Mouse (Mus musculus) lung, postnatal 36 days (tissue): ENCODE data around the gene Sugp2.

Experiments
- DNase-seq: peaks from one replicate; pipeline ENCODE4 v3.0.0; 2022; ENCODE audit warnings: mixed read lengths

The Sugp2 gene

DNA sequence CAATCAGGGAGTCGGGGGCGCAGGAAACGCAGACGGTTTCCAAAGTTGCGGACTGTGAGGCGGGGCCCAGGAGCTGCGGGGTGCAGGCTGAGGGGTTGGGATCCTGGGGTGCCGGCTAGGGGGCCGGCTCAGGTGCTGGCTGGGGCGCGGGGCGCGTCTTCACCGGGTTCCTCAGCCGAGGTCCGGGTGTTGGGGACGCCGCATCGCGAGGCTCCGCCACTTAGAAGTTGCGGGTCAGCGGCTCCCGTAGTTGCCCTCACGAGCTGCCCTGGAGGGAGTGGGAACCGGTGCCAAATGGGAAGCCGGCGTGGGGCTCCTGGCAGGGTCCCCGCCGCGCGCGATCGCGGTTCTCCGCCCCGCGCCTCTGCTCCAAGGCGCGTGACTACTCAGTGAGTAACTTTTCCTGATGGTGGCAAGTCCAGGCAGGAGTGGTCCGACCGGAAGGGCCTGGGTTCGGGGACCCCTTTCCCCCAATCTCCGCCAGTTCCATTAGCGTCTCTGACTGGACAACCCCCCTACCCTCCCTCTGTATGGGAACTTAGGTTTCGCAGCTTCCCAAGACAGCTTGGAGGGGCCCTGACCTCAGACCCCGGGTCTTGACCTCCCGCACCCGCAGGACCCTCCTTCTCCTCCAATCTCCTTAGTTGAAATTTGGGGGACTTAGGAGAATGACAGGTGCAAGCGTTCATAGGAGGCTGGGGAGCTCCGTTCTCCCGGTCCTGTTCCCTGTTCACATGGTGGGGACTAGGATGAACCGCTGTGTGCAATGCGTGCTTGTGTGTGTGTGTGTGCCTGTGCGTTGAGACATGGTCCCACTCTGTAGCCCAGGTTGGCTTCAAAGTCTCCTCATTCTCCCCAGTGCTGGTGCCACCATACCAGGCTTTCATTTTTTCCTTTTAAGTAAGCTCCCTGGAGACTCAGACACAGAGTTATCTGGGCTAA, 49.4 kb downstream of the Sugp2 start:
- DNase-seq: no peak

DNA sequence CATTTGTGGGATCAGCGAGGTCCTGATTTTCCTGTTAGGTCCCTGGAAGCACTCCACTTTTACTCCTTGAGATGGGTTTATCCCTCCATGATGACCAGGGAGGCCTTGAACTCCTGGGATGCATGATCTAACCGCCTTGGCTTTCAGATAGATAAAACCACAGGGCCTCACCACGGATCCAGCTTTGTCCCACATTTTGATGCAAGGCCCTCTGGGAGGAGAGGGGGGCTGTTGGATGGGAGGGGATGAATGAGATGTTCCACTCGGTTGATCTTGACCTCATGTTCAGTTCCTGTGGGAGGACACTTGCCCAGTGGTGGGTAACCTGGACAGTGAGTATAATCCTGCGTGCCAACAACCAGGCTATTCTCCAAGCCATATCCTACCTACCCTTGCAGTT, 50.4 kb downstream of the Sugp2 start:
- DNase-seq: no peak

DNA sequence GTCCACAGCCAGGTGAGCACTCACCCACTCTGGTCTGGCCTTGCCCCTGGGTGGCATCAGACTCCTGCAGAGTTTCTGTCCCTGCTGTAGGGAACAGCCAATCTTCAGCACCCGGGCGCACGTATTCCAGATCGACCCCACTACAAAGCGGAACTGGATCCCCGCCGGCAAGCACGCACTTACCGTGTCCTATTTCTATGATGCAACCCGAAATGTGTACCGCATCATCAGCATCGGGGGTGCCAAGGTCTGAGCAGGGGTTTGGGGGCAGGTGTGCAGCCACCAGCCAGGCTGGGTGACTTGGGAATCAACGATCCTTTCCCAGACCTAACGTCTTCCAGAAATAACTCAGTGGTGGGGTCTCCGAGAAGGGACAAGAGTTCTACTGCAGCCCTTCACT, 51.3 kb downstream of the Sugp2 start:
- no peak for DNase-seq

DNA sequence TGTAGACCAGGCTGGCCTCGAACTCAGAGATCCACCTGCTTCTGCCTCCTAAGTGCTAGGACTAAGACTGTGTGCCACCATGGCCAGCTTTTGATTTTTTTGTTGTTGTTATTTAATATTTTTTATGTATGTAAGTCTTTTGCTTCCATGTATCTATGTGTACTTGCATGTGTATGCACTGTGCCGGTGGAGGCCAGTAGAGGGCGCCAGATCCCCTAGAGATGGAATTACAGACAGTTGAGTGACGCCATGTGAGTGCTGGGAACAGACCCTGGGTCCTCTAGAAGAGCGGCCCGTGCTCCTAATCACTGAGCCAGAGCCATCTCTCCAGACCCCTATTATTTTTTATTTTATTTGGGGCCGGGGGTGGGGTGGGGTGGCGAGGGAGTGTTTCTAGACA, 52.7 kb downstream of the Sugp2 start:
- DNase-seq: no peak

DNA sequence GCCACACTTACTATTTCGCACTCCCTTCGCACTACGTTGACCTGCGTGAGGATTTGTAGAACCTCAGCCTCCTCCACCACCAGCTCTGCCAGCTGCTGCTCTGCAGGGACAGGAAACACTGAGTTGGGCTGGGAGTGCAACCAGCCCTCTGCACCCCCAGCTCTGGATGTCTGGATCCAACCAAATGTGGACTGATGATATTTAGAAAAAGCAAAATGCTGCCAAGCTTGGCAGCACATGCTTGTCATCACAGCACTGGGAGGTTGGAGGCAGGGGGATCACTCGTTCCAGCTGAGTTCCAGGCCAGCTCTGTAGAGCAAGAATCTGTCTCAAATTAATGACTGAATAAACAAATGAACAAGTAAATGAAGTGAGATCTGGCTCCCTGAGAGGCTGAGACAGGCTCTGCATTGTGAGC, 60.0 kb downstream of the Sugp2 start:
- DNase-seq: peak; percentile 70

DNA sequence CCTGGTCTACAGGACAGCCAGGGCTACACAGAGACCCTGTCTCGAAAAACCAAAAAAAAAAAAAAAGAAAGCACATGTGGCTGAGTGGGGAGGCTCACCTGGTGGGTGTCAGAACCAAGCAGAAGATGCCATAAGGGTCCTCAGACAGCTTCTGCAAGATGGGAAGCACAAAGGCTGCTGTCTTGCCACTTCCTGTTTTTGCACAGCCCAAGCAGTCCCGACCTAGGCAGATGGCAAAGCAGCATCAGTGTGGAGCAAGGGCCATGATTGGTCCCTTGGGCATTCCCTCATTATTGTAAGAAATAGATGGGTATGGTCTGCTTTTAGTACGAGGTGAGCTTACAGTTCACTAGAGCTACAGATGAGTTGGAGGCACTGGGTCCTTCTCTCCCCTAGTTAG, 66.9 kb downstream of the Sugp2 start:
- no peak for DNase-seq

DNA sequence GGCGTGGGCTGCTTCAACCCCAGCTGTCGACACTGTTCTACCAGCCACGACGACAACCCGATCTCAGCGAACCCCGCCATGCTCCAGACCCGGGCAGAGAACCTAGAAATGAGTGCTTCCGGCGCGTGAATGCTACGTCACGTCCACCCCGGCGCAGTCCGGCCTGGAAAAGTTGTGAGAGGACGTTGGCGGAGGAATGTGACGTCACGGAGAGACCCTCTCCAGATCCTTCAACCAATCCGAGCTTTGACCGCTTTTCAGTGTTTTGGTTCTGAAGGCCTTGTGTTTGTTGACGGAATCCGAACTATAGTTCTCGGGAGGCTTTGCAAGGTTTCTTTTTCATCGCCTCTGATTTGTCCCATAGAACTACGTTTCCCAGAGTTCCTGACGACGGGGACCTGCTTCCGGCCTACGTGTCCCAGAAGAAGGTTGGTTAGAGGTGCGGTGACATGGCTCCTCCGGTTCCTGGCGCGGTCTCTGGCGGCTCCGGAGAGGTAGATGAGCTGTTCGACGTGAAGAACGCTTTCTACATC, 68.4 kb downstream of the Sugp2 start, which contains the start of the genes Ddx49 and Cope:
Ddx49 (minus strand) TSS at position 132 of the 533 bp plus-strand sequence.
Cope (plus strand) TSS at position 161 of the 533 bp plus-strand sequence.
- peak; percentile 97 for DNase-seq

DNA sequence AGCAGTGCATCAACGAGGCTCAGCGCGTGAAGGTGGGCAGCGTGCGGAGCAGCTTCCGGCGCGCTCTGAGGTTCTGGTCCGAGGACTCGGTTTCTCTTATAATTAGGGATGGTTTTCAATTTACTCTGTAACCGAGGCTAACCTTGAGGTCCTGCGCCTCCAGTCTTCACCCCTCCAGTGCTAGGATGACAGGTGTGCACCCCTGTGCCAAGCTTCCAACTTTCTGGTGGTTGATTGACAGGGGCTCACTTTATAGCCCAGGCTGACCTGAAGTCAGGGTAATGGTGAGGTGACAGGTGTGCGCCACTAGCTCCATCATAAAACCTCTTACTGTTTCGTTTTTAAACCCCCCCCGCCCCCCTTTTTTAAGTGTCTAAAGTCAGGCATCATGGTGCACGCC, 68.9 kb downstream of the Sugp2 start:
- DNase-seq: no peak

DNA sequence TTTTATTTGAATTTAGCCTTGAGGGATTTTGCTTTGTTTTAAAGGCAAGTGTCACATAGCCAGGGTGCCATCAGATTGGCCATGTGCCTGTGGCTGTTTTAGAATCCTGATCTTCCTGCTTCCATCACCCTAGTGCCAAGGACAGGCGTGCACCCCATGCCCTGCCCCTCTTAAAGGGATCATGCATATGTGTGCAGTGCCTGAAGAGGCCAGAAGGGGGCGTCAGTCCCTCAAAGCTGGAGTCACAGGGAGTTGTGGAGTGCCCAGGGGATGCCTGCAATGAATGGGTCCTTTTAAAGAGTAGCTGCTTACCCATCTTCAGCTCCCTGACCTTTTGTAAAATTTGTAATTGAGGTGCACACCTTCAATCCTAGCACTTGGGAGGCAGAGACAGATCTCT, 75.3 kb downstream of the Sugp2 start:
- peak; percentile 27 for DNase-seq

DNA sequence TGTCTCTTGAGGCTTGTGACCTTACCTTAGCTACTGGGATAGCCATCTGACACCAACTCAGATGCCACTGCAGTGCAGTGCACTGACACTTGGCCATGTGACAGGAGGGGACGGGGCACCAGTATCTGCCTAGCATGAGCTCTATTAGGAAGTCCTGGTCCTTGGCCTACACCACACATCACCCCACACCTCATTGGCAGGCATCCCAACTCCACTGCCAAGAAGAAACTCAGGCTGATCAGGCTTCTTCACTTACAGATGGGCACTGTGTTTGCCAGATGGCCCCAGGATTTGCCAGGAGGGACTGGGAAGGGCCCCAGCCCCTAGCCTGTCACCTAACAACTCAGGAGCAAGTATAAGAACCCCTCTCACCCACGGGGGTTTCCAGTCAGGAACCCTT, 79.4 kb downstream of the Sugp2 start:
- DNase-seq: no peak

DNA sequence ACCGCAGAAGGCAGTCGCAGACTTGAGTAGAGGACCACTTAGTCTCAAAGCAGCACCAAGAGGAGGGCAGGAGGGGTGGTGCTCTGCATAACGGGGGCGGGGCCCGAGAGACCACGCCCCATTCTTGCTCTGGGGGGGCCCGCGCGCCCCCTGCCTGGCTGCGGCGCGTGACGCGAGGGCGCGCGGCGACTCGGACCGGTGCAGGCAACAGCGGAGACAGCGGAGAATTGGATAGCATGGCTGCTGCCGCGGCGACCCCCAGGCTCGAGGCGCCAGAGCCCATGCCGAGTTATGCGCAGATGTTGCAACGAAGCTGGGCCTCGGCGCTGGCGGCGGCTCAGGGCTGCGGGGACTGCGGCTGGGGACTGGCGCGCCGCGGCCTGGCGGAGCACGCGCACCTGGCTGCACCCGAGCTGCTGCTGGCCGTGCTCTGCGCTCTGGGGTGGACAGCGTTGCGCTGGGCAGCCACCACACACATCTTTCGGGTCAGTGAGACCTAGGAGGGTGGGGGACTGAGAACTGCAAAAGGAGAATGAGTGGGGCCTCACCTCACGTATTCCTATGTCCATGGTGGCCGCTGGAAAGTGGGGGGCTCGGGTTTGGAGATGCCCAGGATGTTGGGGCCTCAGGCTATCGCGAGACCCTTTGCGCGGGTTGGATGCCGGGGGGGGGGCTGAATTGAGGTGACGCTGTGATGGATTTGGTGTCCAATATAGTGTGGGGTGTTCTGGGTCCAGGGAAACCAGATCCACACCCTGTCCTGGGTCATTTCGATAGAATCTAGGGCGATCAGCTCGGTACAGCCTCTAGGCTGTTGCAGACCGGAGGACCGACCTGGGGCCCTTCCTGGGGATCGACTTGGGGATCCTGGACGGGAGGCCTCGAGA, 81.8 kb downstream of the Sugp2 start, which contains the start of gene Cers1:
Cers1 (plus strand) TSS at position 152 of the 887 bp plus-strand sequence.
- peak; percentile 67 for DNase-seq

DNA sequence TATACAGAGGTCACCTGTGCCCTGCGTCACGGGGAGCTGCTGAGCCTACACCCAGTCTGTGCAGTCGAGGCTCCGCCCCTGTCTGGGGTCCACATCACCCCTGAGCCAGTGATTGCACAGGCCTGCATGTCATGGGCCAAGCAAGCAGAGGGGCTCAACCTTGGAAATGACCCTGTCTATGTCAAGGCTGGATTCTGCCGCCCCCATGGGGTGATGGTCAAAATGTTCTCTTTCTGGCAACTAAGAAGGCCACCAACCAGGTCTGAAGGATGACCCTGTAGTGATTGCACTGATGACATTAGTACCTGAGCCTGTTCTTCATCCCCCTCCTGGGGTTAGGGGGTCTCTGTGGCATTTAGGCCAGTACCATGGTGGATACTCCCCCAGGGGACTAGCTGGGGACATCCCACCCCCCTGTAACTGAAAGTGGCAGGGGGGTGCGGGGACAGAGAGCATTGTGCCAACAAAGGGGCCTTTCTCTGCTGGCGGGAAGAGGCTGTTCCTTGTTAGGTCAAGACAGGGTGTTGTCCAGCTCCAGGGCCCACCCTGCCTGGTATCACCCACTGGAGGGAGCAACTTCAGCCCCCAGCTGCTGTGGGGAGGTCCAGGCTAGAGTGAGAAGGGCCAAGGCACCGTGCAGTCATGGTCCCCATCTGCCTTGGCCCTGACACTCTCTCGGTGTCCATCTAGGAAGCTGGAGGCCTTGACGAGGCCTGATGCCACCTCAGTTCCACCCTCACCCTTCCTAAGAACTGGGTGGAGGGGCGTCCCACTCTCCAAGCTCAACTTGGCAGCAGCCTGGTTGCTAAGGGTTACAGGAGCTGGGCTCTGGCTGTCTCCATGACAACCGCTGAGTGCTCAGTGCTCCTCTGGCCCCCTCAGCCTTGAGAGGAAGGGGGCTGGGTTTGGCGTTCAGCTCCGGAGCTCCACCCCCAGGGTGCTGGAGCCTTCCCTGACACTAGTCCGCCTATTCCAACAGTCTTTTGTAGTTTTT, 82.8 kb downstream of the Sugp2 start:
- no peak for DNase-seq

DNA sequence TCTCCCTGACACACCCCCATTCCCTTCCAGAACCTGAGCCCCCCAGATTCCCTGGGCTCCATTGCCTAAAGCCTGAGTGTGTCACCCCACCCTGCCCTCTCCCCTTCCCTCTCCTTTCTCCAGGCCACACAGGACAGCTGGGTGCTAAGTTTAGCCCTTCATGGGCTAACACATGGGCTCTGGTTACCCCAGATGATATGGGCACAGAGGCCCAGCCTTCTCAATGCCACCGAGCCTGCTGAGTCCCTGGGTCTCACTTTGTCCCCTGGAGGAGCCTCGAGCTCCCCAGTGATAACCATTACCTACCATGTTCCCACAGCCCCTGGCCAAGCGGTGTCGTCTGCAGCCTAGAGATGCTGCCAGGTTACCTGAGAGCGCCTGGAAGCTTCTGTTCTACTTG, 83.8 kb downstream of the Sugp2 start:
- no peak for DNase-seq

DNA sequence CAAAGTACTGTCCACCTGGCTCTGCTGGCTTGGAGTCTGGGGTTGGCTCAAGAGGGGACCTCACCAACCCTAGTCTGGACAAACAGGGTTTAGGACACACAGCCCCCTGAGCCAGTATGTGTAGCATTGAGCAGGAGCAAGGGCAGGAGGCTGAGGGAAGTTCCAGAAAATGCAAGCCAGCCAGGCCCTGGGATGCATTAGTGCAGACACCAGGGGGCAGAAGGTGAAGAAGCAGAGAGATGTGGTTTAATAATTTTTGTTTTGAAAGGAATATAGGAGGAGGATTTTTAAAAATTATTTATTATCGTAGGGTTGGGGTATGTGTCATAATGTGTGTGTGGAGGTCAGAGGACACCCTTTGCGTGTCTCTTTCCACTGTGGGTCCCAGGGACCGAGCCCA, 89.7 kb downstream of the Sugp2 start:
- no peak for DNase-seq

DNA sequence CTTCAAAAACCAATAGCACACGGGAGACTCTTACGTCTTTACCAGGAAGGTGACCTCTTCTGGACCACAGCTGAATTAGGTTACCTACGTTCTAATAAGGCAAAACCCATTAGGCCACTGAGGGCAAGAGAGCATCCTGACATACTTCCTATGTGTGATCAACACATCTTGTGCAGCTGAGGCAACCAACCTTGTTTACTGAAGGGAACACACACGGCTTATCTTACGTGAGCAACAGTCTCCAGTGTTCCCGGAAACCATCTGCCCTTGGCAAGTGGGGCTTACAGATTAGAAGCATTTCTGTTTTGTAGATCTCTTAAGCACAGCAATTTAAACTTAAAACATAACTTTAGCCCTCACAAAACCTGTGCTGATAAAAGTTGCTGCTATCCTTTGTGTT, 93.5 kb downstream of the Sugp2 start:
- no peak for DNase-seq

DNA sequence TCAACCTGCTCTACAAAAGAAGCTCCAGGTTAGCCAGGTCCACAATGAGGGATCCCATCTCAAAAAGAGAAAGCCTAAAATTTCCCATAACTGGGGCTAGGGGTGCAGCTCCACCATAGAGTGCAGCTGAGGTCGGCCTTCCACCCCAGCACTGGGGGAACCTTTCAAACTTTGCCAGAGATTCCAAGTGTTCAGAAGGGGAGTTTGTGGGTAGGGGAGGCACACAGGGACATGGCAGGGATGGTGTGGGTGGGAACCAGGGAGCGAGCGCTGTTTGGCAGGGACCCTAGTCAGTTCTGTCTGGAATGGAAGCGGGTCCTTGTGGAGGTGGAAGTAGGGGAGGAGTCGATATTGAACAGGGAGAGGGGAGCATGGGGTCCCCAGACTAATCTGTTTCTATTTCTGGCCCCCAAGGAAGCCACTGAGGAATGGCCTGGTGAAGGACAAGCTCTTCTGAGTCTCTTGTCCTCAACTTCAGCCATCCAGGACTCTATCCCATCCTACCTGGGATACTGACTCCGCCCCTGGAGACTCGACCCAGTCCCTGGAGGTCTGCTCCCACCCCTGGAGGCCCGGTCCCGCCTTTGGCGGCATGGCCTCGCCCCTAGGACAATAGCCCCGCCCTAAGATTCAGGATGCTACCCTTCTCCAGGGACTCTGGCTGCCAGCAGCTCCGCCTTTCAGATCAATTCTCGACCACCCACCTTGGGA, 95.3 kb downstream of the Sugp2 start, which contains the start of gene Gdf1:
Gdf1 (plus strand) TSS at position 694 of the 711 bp plus-strand sequence.
- DNase-seq: no peak
